Mouse (Mus musculus): Measurements from ENCODE around the gene Plg. TPM values are rescaled to one million over a fixed set of nuclear protein-coding genes. Genes with fewer than 3 reads are reported as not detected.

Plg gene
- polyA plus RNA-seq, 1 experiment from 2014 or later: 0.05 TPM

- H3K9me3 ChIP-seq (ENCODE audit: low read length): no peaks in the 10 kb centered on the region
- TF ChIP-seq CTCF (IDR thresholded peaks at IDR 0.05): no peak
- no peak for TF ChIP-seq EP300 (IDR thresholded peaks at IDR 0.05)
- WGBS: 50% methylated on average over 5 of the region's 5 CpGs
- ATAC-seq: no peak
- H3K4me2 ChIP-seq (replicated peaks; ENCODE audit: low read depth, low read length): no peak overlapping the region
- no peak for DNase-seq (ENCODE audit: low spot score)
- H3K9ac ChIP-seq (replicated peaks; ENCODE audit: low read depth): no peak overlapping the region
- no peaks in the 10 kb centered on the region for H3K4me1 ChIP-seq (ENCODE audit: insufficient read depth, low read depth, low read length)
- no peaks in the 10 kb centered on the region for H3K27me3 ChIP-seq (replicated peaks; ENCODE audit: insufficient read depth, low read length)
- no peaks in the 10 kb centered on the region for H3K36me3 ChIP-seq (ENCODE audit: insufficient read depth, low read length)
- H3K4me3 ChIP-seq (ENCODE audit: low read depth, low read length): no peak overlapping the region
- no peak overlapping the region for H3K27ac ChIP-seq (ENCODE audit: low read length)
These were observed 53.3 kb downstream of the Plg start for GRCm38 (mm10) chr17:12431707-12432106.

GRCm38 (mm10) chr17:12437771-12438170 is 59.4 kb downstream of the Plg start:
- 80% methylated on average over 10 of the region's 10 CpGs for WGBS
- no peak for ATAC-seq

GRCm38 (mm10) chr17:12444561-12444960 is 66.2 kb downstream of the Plg start:
- TF ChIP-seq EP300 (IDR thresholded peaks at IDR 0.05) (no peak), CTCF (IDR thresholded peaks at IDR 0.05) (no peak)
- Histone ChIP-seq H3K4me1 (ENCODE audit: insufficient read depth, low read depth, low read length) (no peaks in the 10 kb centered on the region), H3K4me3 (ENCODE audit: low read depth, low read length) (no peak overlapping the region), H3K36me3 (ENCODE audit: insufficient read depth, low read length) (no peaks in the 10 kb centered on the region), H3K9ac (replicated peaks; ENCODE audit: low read depth) (no peak overlapping the region), H3K27ac (ENCODE audit: low read length) (no peak overlapping the region), H3K4me2 (replicated peaks; ENCODE audit: low read depth, low read length) (no peak overlapping the region), H3K9me3 (ENCODE audit: low read length) (no peaks in the 10 kb centered on the region), H3K27me3 (replicated peaks; ENCODE audit: insufficient read depth, low read length) (no peaks in the 10 kb centered on the region)
- WGBS: 44% methylated on average over 2 of the region's 2 CpGs
- ATAC-seq (peak; percentile 28; the same call in 1 of the 2 replicates), DNase-seq (ENCODE audit: low spot score) (no peak)

More at GRCm38 (mm10) chr17:12437771-12438170, 59.4 kb downstream of the Plg start:
- no peaks in the 10 kb centered on the region for H3K9me3 ChIP-seq (ENCODE audit: low read length)
- no peaks in the 10 kb centered on the region for H3K27me3 ChIP-seq (replicated peaks; ENCODE audit: insufficient read depth, low read length)
- H3K4me3 ChIP-seq (ENCODE audit: low read depth, low read length): no peak overlapping the region
- H3K4me2 ChIP-seq (replicated peaks; ENCODE audit: low read depth, low read length): no peak overlapping the region
- no peaks in the 10 kb centered on the region for H3K36me3 ChIP-seq (ENCODE audit: insufficient read depth, low read length)
- H3K9ac ChIP-seq (replicated peaks; ENCODE audit: low read depth): no peak overlapping the region
- no peaks in the 10 kb centered on the region for H3K4me1 ChIP-seq (ENCODE audit: insufficient read depth, low read depth, low read length)
- TF ChIP-seq CTCF (IDR thresholded peaks at IDR 0.05) (no peak), EP300 (IDR thresholded peaks at IDR 0.05) (no peak)
- no peak overlapping the region for H3K27ac ChIP-seq (ENCODE audit: low read length)
- DNase-seq (ENCODE audit: low spot score): no peak

- no peak overlapping the region for H3K4me3 ChIP-seq (ENCODE audit: low read depth, low read length)
- ATAC-seq: peak; percentile 69
- no peak overlapping the region for H3K9ac ChIP-seq (replicated peaks; ENCODE audit: low read depth)
- no peaks in the 10 kb centered on the region for H3K4me1 ChIP-seq (ENCODE audit: insufficient read depth, low read depth, low read length)
- H3K9me3 ChIP-seq (ENCODE audit: low read length): no peaks in the 10 kb centered on the region
- TF ChIP-seq EP300 (IDR thresholded peaks at IDR 0.05): no peak
- TF ChIP-seq CTCF (IDR thresholded peaks at IDR 0.05): peak; percentile 69
- 50% methylated on average over 4 of the region's 4 CpGs for WGBS
- no peak overlapping the region for H3K4me2 ChIP-seq (replicated peaks; ENCODE audit: low read depth, low read length)
- H3K36me3 ChIP-seq (ENCODE audit: insufficient read depth, low read length): no peaks in the 10 kb centered on the region
- no peak overlapping the region for H3K27ac ChIP-seq (ENCODE audit: low read length)
- no peaks in the 10 kb centered on the region for H3K27me3 ChIP-seq (replicated peaks; ENCODE audit: insufficient read depth, low read length)
- peak; percentile 64 for DNase-seq (ENCODE audit: low spot score)
These were observed 72.8 kb downstream of the Plg start for GRCm38 (mm10) chr17:12451234-12451633.

GRCm38 (mm10) chr17:12452862-12453531 is 74.6 kb downstream of the Plg start:
- no peaks in the 10 kb centered on the region for H3K27me3 ChIP-seq (replicated peaks; ENCODE audit: insufficient read depth, low read length)
- H3K4me1 ChIP-seq (ENCODE audit: insufficient read depth, low read depth, low read length): no peaks in the 10 kb centered on the region
- ATAC-seq (peak; percentile 73), DNase-seq (ENCODE audit: low spot score) (peak; percentile 59)
- no peaks in the 10 kb centered on the region for H3K36me3 ChIP-seq (ENCODE audit: insufficient read depth, low read length)
- H3K9me3 ChIP-seq (ENCODE audit: low read length): no peaks in the 10 kb centered on the region
- no peak for TF ChIP-seq EP300 (IDR thresholded peaks at IDR 0.05)
- no peak for TF ChIP-seq CTCF (IDR thresholded peaks at IDR 0.05)
- 39% methylated on average over 11 of the region's 11 CpGs for WGBS
- H3K4me2 ChIP-seq (replicated peaks; ENCODE audit: low read depth, low read length): no peak overlapping the region
- no peak overlapping the region for H3K9ac ChIP-seq (replicated peaks; ENCODE audit: low read depth)
- H3K4me3 ChIP-seq (ENCODE audit: low read depth, low read length): no peak overlapping the region
- no peak overlapping the region for H3K27ac ChIP-seq (ENCODE audit: low read length)

- Histone ChIP-seq H3K9me3 (ENCODE audit: low read length) (no peaks in the 10 kb centered on the region), H3K9ac (replicated peaks; ENCODE audit: low read depth) (no peak overlapping the region), H3K27me3 (replicated peaks; ENCODE audit: insufficient read depth, low read length) (no peaks in the 10 kb centered on the region), H3K4me3 (ENCODE audit: low read depth, low read length) (no peak overlapping the region), H3K36me3 (ENCODE audit: insufficient read depth, low read length) (no peaks in the 10 kb centered on the region), H3K4me2 (replicated peaks; ENCODE audit: low read depth, low read length) (no peak overlapping the region), H3K27ac (ENCODE audit: low read length) (no peak overlapping the region), H3K4me1 (ENCODE audit: insufficient read depth, low read depth, low read length) (no peaks in the 10 kb centered on the region)
- ATAC-seq (no peak), DNase-seq (ENCODE audit: low spot score) (no peak)
- 84% methylated on average over 6 of the region's 6 CpGs for WGBS
- TF ChIP-seq CTCF (IDR thresholded peaks at IDR 0.05) (no peak), EP300 (IDR thresholded peaks at IDR 0.05) (no peak)
These were observed 75.3 kb downstream of the Plg start for GRCm38 (mm10) chr17:12453691-12454090.

All from lung, postnatal 0 days (tissue).